Mouse (Mus musculus) MEL (cell line): Measurements from ENCODE around the gene Topaz1.

Experiments used
- CTCF ChIP-seq, 3 experiments: IDR thresholded peaks in 2 of 3; conservative IDR thresholded peaks in 1 of 3; 2 replicates each; pipeline ENCODE4 v1.5.1; 2011 to 2012; ENCODE audit warnings: low read length in 3 of 3, low read depth in 2 of 3, mild to moderate bottlenecking in 2 of 3, improper control_type of control experiment in 1 of 3, inconsistent platforms in 1 of 3, mixed read lengths in 1 of 3, moderate library complexity in 1 of 3; ENCODE audit not compliant: control insufficient read depth in 1 of 3, insufficient read depth in 1 of 3, poor library complexity in 1 of 3, severe bottlenecking in 1 of 3
- TBP ChIP-seq: IDR thresholded peaks from 2 replicates; pipeline ENCODE4 v1.8.0; 2011; ENCODE audit warnings: low read depth, low read length, improper control_type of control experiment

GRCm38 (mm10) chr9:122845621-122846020 is 98.5 kb downstream of the Topaz1 start:
- TF ChIP-seq TBP (no peak), CTCF (IDR thresholded peaks at IDR 0.05 in 2 of 3, conservative IDR thresholded peaks at IDR 0.05 in 1 of 3; ENCODE audit: control insufficient read depth in 1 of 3, insufficient read depth in 1 of 3, low read depth in 2 of 3, low read length in 3 of 3, poor library complexity in 1 of 3, severe bottlenecking in 1 of 3) (no peak)
